Comparison of ENCODE assay signal across 17 mouse cellular contexts in the genomic region with DNA sequence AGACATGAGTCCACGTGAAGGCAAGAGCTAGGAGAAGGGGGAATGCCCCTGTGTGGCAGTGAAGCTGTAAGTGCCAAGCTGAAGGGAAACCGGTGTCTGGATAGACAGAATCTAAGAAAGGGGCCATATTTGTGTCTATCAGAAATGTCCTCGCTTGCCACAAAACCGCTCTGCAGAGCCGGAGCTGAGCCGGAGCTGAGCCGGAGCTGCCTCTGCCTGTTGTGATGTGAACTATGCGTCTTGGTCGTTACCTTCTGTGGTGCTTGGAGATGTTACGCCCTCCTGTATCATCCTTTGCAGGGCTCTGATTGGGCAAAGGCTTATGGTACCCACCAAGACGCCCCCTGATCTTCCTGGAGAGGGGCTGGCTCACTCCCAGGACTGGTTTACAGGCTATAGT. TPM values are rescaled to one million over a fixed set of nuclear protein-coding genes. Genes with fewer than 3 reads are reported as not detected.
"Had no signal": no experiment of that assay in that cellular context is flagged by ENCODE, and none has a peak within 500 bp of the region (broad histone marks: within the 10 kb centered on the region; RNA-seq: fewer than 3 reads in every experiment).

No protein-coding gene starts in this region.

- H3K4me2 ChIP-seq: limb, embryonic 12.5 days had no signal

- H3K27ac ChIP-seq: limb, embryonic 12.5 days; liver, embryonic 14.5 days; stomach, postnatal 0 days had no signal

- H3K4me1 ChIP-seq: limb, embryonic 12.5 days had no signal

- DNase-seq: kidney, postnatal 10 days; kidney, postnatal 4 days; liver; lung, adult 18-20 months; midbrain, embryonic 14.5 days; thymus, postnatal 4 days had no signal

- H3K27me3 ChIP-seq: limb, embryonic 12.5 days had no signal

- H3K9me3 ChIP-seq: limb, embryonic 12.5 days had no signal

- H3K9ac ChIP-seq: limb, embryonic 12.5 days; liver, embryonic 14.5 days had no signal

- H3K4me3 ChIP-seq: limb, embryonic 12.5 days had no signal

- ATAC-seq: intestine, postnatal 0 days had no signal

- H3K36me3 ChIP-seq: limb, embryonic 12.5 days had no signal

RNA-seq across cellular contexts. Expression of gene Il9r, which starts 50.5 kb away (rescaled TPM):
- total RNA-seq: layer of hippocampus, adult 8-10 months; layer of hippocampus, postnatal 25 days; left cerebral cortex, adult 8-10 months; left cerebral cortex, postnatal 25 days; megakaryocyte-erythroid progenitor cell, adult 5-6 weeks had no signal
- polyA plus RNA-seq: intestine, postnatal 0 days; kidney, embryonic 14.5 days; midbrain, embryonic 14.5 days; neural tube, embryonic 14.5 days; stomach, postnatal 0 days had no signal
